Mouse (Mus musculus) spleen, adult 2 months (tissue): ENCODE measurements around the gene Olfr656. TPM values are rescaled to one million over a fixed set of nuclear protein-coding genes. Genes with fewer than 3 reads are reported as not detected.

ENCODE experiments used
- DNase-seq, 2 experiments: peaks; one replicate each; pipeline versions ENCODE4 v3.0.0 to v3.0.0-alpha.2; 2012 to 2021; ENCODE audit warnings: low spot score in 2 of 2, low read depth in 1 of 2
- H3K27ac ChIP-seq: fragments of 200-500 bp; 2 replicates; pipeline ENCODE4 v1.5.1; 2012; ENCODE audit warnings: low read length, inconsistent platforms; ENCODE audit not compliant: insufficient read depth
- H3K27me3 ChIP-seq: fragments of 200-500 bp; 2 replicates; pipeline ENCODE4 v1.6.1; 2012; ENCODE audit warnings: mild to moderate bottlenecking, moderate library complexity, low read length, inconsistent platforms; ENCODE audit not compliant: control insufficient read depth, insufficient read depth
- H3K36me3 ChIP-seq: fragments of 200-500 bp; 2 replicates; pipeline ENCODE4 v1.6.1; 2012; ENCODE audit warnings: mild to moderate bottlenecking, low read length, inconsistent platforms; ENCODE audit not compliant: control insufficient read depth, insufficient read depth
- H3K4me1 ChIP-seq: fragments of 200-500 bp; 2 replicates; pipeline ENCODE4 v1.6.1; 2011; ENCODE audit warnings: inconsistent platforms; ENCODE audit not compliant: control insufficient read depth, insufficient read depth, insufficient read length
- H3K4me3 ChIP-seq: fragments of 200-500 bp; 2 replicates; pipeline ENCODE4 v1.5.1; 2011; ENCODE audit warnings: mild to moderate bottlenecking, inconsistent platforms; ENCODE audit not compliant: insufficient read depth, insufficient read length; ENCODE audit errors: extremely low read depth
- CTCF ChIP-seq: fragments of 200-500 bp; IDR thresholded peaks from 2 replicates; pipeline ENCODE4 v1.5.1; 2011; ENCODE audit warnings: mild to moderate bottlenecking, inconsistent platforms; ENCODE audit not compliant: insufficient read depth, insufficient read length, insufficient replicate concordance; ENCODE audit errors: extremely low read depth
- POLR2A ChIP-seq: fragments of 200-500 bp; IDR thresholded peaks from 2 replicates; pipeline ENCODE4 v1.6.1; 2011; ENCODE audit warnings: low read depth, low read length, inconsistent platforms
- WGBS: fragments of 180-500 bp; shearing (Covaris S2); methylation state at CpG from one replicate; pipeline ENCODE4 v1.1.7; 2018; 5-methylcytosine and 5-hydroxymethylcytosine counted together
- polyA plus RNA-seq: library from polyadenylated mRNA; depleted of rRNA; stranded (reverse); fragments of >200 nt; gene quantifications from 2 replicates; pipeline ENCODE4 v1.2.3, GENCODE M21; 2012; rRNA removed

Gene Olfr656
- polyA plus RNA-seq, 1 experiment: not detected

GRCm38 (mm10) chr7:104603173-104603572 is 10.6 kb upstream of the Olfr656 start:
- no peak overlapping the region for H3K27ac ChIP-seq
- H3K4me1 ChIP-seq: no peaks in the 10 kb centered on the region
- H3K36me3 ChIP-seq: no peaks in the 10 kb centered on the region
- no peak for TF ChIP-seq POLR2A
- TF ChIP-seq CTCF: peak; percentile 73; the same call in 1 of the 2 replicates
- no peaks in the 10 kb centered on the region for H3K27me3 ChIP-seq
- 14% methylated on average over 3 of the region's 3 CpGs for WGBS
- DNase-seq: peak; percentile 33 to 57
- H3K4me3 ChIP-seq: no peak overlapping the region

- Histone ChIP-seq H3K27ac (no peak overlapping the region), H3K36me3 (no peaks in the 10 kb centered on the region), H3K27me3 (no peaks in the 10 kb centered on the region), H3K4me1 (no peaks in the 10 kb centered on the region), H3K4me3 (no peak overlapping the region)
- DNase-seq: no peak
- no peak for TF ChIP-seq POLR2A
- no peak for TF ChIP-seq CTCF
Measured at GRCm38 (mm10) chr7:104604727-104605126, 9.0 kb upstream of the Olfr656 start.

GRCm38 (mm10) chr7:104624494-104624893 is 10.7 kb downstream of the Olfr656 start, which contains the start of gene Olfr657:
Gene Olfr657, plus strand, starts transcription at chr7:104624794.
- Histone ChIP-seq H3K27me3 (no peaks in the 10 kb centered on the region), H3K4me1 (no peaks in the 10 kb centered on the region), H3K4me3 (no peak within 1 kb of the TSS), H3K36me3 (no peaks in the 10 kb centered on the region), H3K27ac (no peak within 1 kb of the TSS)
- no peak for DNase-seq
- no peak for TF ChIP-seq CTCF
- TF ChIP-seq POLR2A: no peak

- Histone ChIP-seq H3K27ac (no peak within 1 kb of the TSS), H3K4me3 (peak within 1 kb of the TSS; percentile 57), H3K27me3 (no peaks in the 10 kb centered on the region), H3K36me3 (no peaks in the 10 kb centered on the region), H3K4me1 (no peaks in the 10 kb centered on the region; the same call in 1 of the 2 replicates)
- DNase-seq: peak; percentile 9 to 52
- TF ChIP-seq POLR2A (no peak), CTCF (peak; percentile 49; the same call in 1 of the 2 replicates)
- 32% methylated on average over 21 of the region's 22 CpGs for WGBS
Measured at GRCm38 (mm10) chr7:104646841-104647482, 33.2 kb downstream of the Olfr656 start, which contains the start of gene Olfr658. Gene Olfr658, minus strand, starts transcription at chr7:104647305.

- TF ChIP-seq CTCF (no peak), POLR2A (no peak)
- DNase-seq: no peak
- Histone ChIP-seq H3K27ac (no peak within 1 kb of the TSS), H3K4me3 (no peak within 1 kb of the TSS), H3K36me3 (no peaks in the 10 kb centered on the region), H3K4me1 (no peaks in the 10 kb centered on the region), H3K27me3 (no peaks in the 10 kb centered on the region)
- WGBS: 81% methylated on average over 3 of the region's 3 CpGs
Measured at GRCm38 (mm10) chr7:104666453-104666852, 52.7 kb downstream of the Olfr656 start, which contains the start of gene Olfr659. Gene Olfr659, plus strand, starts transcription at chr7:104666753.

Other genes with a start within 250 kb of the Olfr656 start
- 2.8 and 3.5 TPM in 2 replicates for gene Trim30b, start 244.1 kb upstream of the Olfr656 start, polyA plus RNA-seq
- gene Trim30c, start 213.1 kb upstream of the Olfr656 start, polyA plus RNA-seq: 0.49 and 0.51 TPM in 2 replicates
- 8.1 and 8.8 TPM in 2 replicates for gene Trim30a, start 148.8 kb upstream of the Olfr656 start, polyA plus RNA-seq
- 2.8 and 2.9 TPM in 2 replicates for gene Trim30d, start 106.1 kb upstream of the Olfr656 start, polyA plus RNA-seq
- not detected in 2 replicates for gene Olfr651, start 63.8 kb upstream of the Olfr656 start, polyA plus RNA-seq
- not detected in 2 replicates for gene Olfr652, start 53.1 kb upstream of the Olfr656 start, polyA plus RNA-seq
- gene Olfr653, start 36.6 kb upstream of the Olfr656 start, polyA plus RNA-seq: not detected in 2 replicates
- gene Olfr654, start 26.9 kb upstream of the Olfr656 start, polyA plus RNA-seq: not detected in 2 replicates
- gene Olfr655, start 12.2 kb upstream of the Olfr656 start, polyA plus RNA-seq: not detected in 2 replicates
- not detected in 2 replicates for gene Olfr657, start 10.8 kb downstream of the Olfr656 start, polyA plus RNA-seq
- gene Olfr658, start 33.4 kb downstream of the Olfr656 start, polyA plus RNA-seq: 0.05 and 0.06 TPM in 2 replicates
- not detected in 2 replicates for gene Olfr659, start 52.8 kb downstream of the Olfr656 start, polyA plus RNA-seq
- gene Olfr661, start 72.5 kb downstream of the Olfr656 start, polyA plus RNA-seq: not detected in 2 replicates
- gene Usp17le, start 163.5 kb downstream of the Olfr656 start, polyA plus RNA-seq: not detected in 2 replicates
- not detected in 2 replicates for gene Usp17lb, start 228.6 kb downstream of the Olfr656 start, polyA plus RNA-seq
- gene Usp17la, start 243.1 kb downstream of the Olfr656 start, polyA plus RNA-seq: not detected in 2 replicates